Comparison of ENCODE assay signal across 8 mouse cellular contexts in genomic region chr9:21149654-21150419, GRCm38 (mm10). TPM values are rescaled to one million over a fixed set of nuclear protein-coding genes. Genes with fewer than 3 reads are reported as not detected.
DNase-seq lines count a peak whose midpoint lies in the region; ATAC-seq and TF ChIP-seq lines count a peak whose summit lies in the region.

Gene Cdc37 (minus strand): TSS chr9:21149982.

- no peaks in the 10 kb centered on the region for H3K9me3 ChIP-seq in embryonic facial prominence, embryonic 15.5 days (replicated peaks)
- no peaks in the 10 kb centered on the region for H3K9me3 ChIP-seq in kidney, embryonic 14.5 days (ENCODE audit: control insufficient read depth, low read length)
- no peaks in the 10 kb centered on the region for H3K9me3 ChIP-seq in limb, embryonic 15.5 days

- H3K4me2 ChIP-seq in embryonic facial prominence, embryonic 15.5 days (replicated peaks): peak within 1 kb of the TSS; percentile 83
- peak within 1 kb of the TSS; percentile 93 for H3K4me2 ChIP-seq in kidney, embryonic 14.5 days (replicated peaks; ENCODE audit: low read depth, low read length)
- peak within 1 kb of the TSS; percentile 73 for H3K4me2 ChIP-seq in limb, embryonic 15.5 days

- peak within 1 kb of the TSS; percentile 99 for H3K4me3 ChIP-seq in bone marrow, adult 2 months (replicated peaks; ENCODE audit: control insufficient read depth, low read depth, low read length)
- H3K4me3 ChIP-seq in embryonic facial prominence, embryonic 15.5 days (replicated peaks): peak within 1 kb of the TSS; percentile 83
- H3K4me3 ChIP-seq in kidney, embryonic 14.5 days (ENCODE audit: low read length): peak within 1 kb of the TSS; percentile 92
- peak within 1 kb of the TSS; percentile 83 for H3K4me3 ChIP-seq in limb, embryonic 15.5 days

- no peaks in the 10 kb centered on the region for H3K27me3 ChIP-seq in embryonic facial prominence, embryonic 15.5 days
- no peaks in the 10 kb centered on the region for H3K27me3 ChIP-seq in kidney, embryonic 14.5 days (ENCODE audit: control insufficient read depth, insufficient read depth, low read length)
- H3K27me3 ChIP-seq in limb, embryonic 15.5 days: no peaks in the 10 kb centered on the region

- 3% methylated on average over 56 of the region's 56 CpGs for WGBS in bone marrow, adult 2 months
- WGBS in embryonic facial prominence, embryonic 15.5 days: 3% methylated on average over 56 of the region's 56 CpGs
- 4% methylated on average over 56 of the region's 56 CpGs for WGBS in kidney, embryonic 14.5 days
- WGBS in limb, embryonic 15.5 days: 3% methylated on average over 55 of the region's 56 CpGs

- H3K36me3 ChIP-seq in embryonic facial prominence, embryonic 15.5 days: peaks cover 10% of the 10 kb centered on the region
- H3K36me3 ChIP-seq in kidney, embryonic 14.5 days (ENCODE audit: control insufficient read depth, insufficient read depth, low read length): peaks cover 15% of the 10 kb centered on the region
- H3K36me3 ChIP-seq in limb, embryonic 15.5 days: peaks cover 25% of the 10 kb centered on the region

- H3K9ac ChIP-seq in embryonic facial prominence, embryonic 15.5 days: peak within 1 kb of the TSS; percentile 78
- peak within 1 kb of the TSS; percentile 93 for H3K9ac ChIP-seq in kidney, embryonic 14.5 days (ENCODE audit: low read depth, low read length)
- H3K9ac ChIP-seq in limb, embryonic 15.5 days: peak within 1 kb of the TSS; percentile 84

- peak; percentile 94 for ATAC-seq in embryonic facial prominence, embryonic 15.5 days (ENCODE audit: insufficient number of reproducible peaks, low FRiP score, low TSS enrichment, low read depth)
- ATAC-seq in kidney, embryonic 14.5 days (ENCODE audit: low FRiP score, low TSS enrichment): peak; percentile 93
- ATAC-seq in limb, embryonic 15.5 days (ENCODE audit: insufficient number of reproducible peaks, low FRiP score, low TSS enrichment, low read depth): peak; percentile 91

- peak; percentile 94 for DNase-seq in 416B (ENCODE audit: low read depth)
- peak; percentile 92 to 93 for DNase-seq in heart, adult 9 months (ENCODE audit: low spot score in 2 of 2)
- peak; percentile 78 to 84 for DNase-seq in monocyte, adult 2 months (ENCODE audit: low read depth in 1 of 2, low spot score in 2 of 2)
- peak; percentile 90 to 93 for DNase-seq in spleen, postnatal 36 days (ENCODE audit: low spot score in 2 of 2)

- peak; percentile 63; the same call in 1 of the 2 replicates for TF ChIP-seq POLR2A in bone marrow, adult 2 months (IDR thresholded peaks at IDR 0.05; ENCODE audit: borderline replicate concordance, control insufficient read depth, low read depth, low read length)

- no peak for TF ChIP-seq CTCF in bone marrow, adult 2 months (IDR thresholded peaks at IDR 0.05; ENCODE audit: control insufficient read depth, insufficient read depth, low read length)

- peaks cover 9% of the 10 kb centered on the region for H3K4me1 ChIP-seq in bone marrow, adult 2 months (ENCODE audit: control insufficient read depth, insufficient read depth, low read length)
- peaks cover 55% of the 10 kb centered on the region for H3K4me1 ChIP-seq in embryonic facial prominence, embryonic 15.5 days
- H3K4me1 ChIP-seq in kidney, embryonic 14.5 days (ENCODE audit: control insufficient read depth, insufficient read depth, low read length): peaks cover 51% of the 10 kb centered on the region
- peaks cover 58% of the 10 kb centered on the region for H3K4me1 ChIP-seq in limb, embryonic 15.5 days

- peak within 1 kb of the TSS; percentile 83 for H3K27ac ChIP-seq in bone marrow, adult 2 months (ENCODE audit: control insufficient read depth, insufficient read depth, low read depth, low read length, poor library complexity)
- peak within 1 kb of the TSS; percentile 85 for H3K27ac ChIP-seq in embryonic facial prominence, embryonic 15.5 days (replicated peaks)
- peak within 1 kb of the TSS; percentile 78 for H3K27ac ChIP-seq in kidney, embryonic 14.5 days (ENCODE audit: low read depth, low read length)
- peak within 1 kb of the TSS; percentile 88 for H3K27ac ChIP-seq in limb, embryonic 15.5 days

RNA-seq across cellular contexts. Expression of gene Cdc37, which starts in this region (rescaled TPM):
- 29.6 and 51.1 TPM in 2 replicates for polyA plus RNA-seq in bone marrow, adult 2 months (2011; ENCODE audit: insufficient read depth, insufficient read length, low replicate concordance, missing spikeins)
- polyA plus RNA-seq in embryonic facial prominence, embryonic 15.5 days (2015; fragmentation: Nextera tagmentation; extraction: Ambion mirVana): 296 and 300 TPM in 2 replicates
- polyA plus RNA-seq in kidney, embryonic 14.5 days (2014; fragmentation: Nextera tagmentation; extraction: Ambion mirVana): 366 and 377 TPM in 2 replicates
- polyA plus RNA-seq in limb, embryonic 15.5 days (2015; fragmentation: Nextera tagmentation; extraction: Ambion mirVana): 298 and 326 TPM in 2 replicates

Comparison
In these comparisons a context has a peak if more than half of its experiments do, and no peak if none do; other contexts are left out.
1. Peak in every context shown above with its lines: DNase-seq, ATAC-seq, H3K4me3 ChIP-seq and H3K27ac ChIP-seq.